Mouse (Mus musculus) forebrain, embryonic 11.5 days (tissue): Measurements from ENCODE around the gene Prox1. TPM values are rescaled to one million over a fixed set of nuclear protein-coding genes. Genes with fewer than 3 reads are reported as not detected.

ENCODE experiments used
- ATAC-seq: fragments of 200-750 bp; cut with Nextera tagmentation; replicated peaks from 2 replicates; pipeline ENCODE4 v1.8.0; 2017; ENCODE audit warnings: moderate TSS enrichment; ENCODE audit not compliant: low FRiP score
- DNase-seq: peaks from one replicate; pipeline ENCODE4 v3.0.0-alpha.2; 2017; ENCODE audit warnings: low spot score
- H3K27ac ChIP-seq: fragments of 300-500 bp; sonication (generic); 2 replicates; pipeline ENCODE4 v1.5.1; 2014; ENCODE audit warnings: low read depth, low read length
- H3K27me3 ChIP-seq: fragments of 300-500 bp; sonication (generic); 2 replicates; pipeline ENCODE4 v1.6.1; 2014; ENCODE audit warnings: mild to moderate bottlenecking, low read length, mixed read lengths; ENCODE audit not compliant: control insufficient read depth, insufficient read depth
- H3K36me3 ChIP-seq: fragments of 300-500 bp; sonication (generic); 2 replicates; pipeline ENCODE4 v1.6.1; 2014; ENCODE audit warnings: mild to moderate bottlenecking, low read length, moderate library complexity, mixed read lengths; ENCODE audit not compliant: control insufficient read depth, insufficient read depth
- H3K4me1 ChIP-seq: fragments of 300-500 bp; sonication (generic); replicated peaks from 2 replicates; pipeline ENCODE4 v1.6.1; 2014; ENCODE audit warnings: low read length, mixed read lengths; ENCODE audit not compliant: control insufficient read depth, insufficient read depth
- H3K4me2 ChIP-seq: fragments of 300-500 bp; sonication (generic); 2 replicates; pipeline ENCODE4 v1.6.1; 2014; ENCODE audit warnings: low read depth, mild to moderate bottlenecking, low read length, moderate library complexity, mixed read lengths; ENCODE audit not compliant: severe bottlenecking
- H3K4me3 ChIP-seq: fragments of 300-500 bp; sonication (generic); 2 replicates; pipeline ENCODE4 v1.5.1; 2014; ENCODE audit warnings: low read depth, low read length
- H3K9ac ChIP-seq: fragments of 300-500 bp; sonication (generic); 2 replicates; pipeline ENCODE4 v1.6.1; 2014; ENCODE audit warnings: low read length
- H3K9me3 ChIP-seq: fragments of 300-500 bp; sonication (generic); 2 replicates; pipeline ENCODE4 v1.6.1; 2016; ENCODE audit warnings: low read length, mixed read lengths; ENCODE audit not compliant: control insufficient read depth
- WGBS: fragments of 180-500 bp; shearing (Covaris S2); extraction: QIAGEN DNeasy Blood & Tissue Kit; methylation state at CpG from one replicate; pipeline ENCODE4 v1.1.7; 2014; 5-methylcytosine and 5-hydroxymethylcytosine counted together
- polyA plus RNA-seq: library from polyadenylated mRNA; unstranded; fragments of >200 nt; fragmentation: Nextera tagmentation; extraction: Ambion mirVana; gene quantifications from 2 replicates; pipeline ENCODE4 v1.2.1, GENCODE M21; 2014

The Prox1 gene
- polyA plus RNA-seq, 1 experiment from 2014 or later = 8.5 TPM

- no peaks in the 10 kb centered on the region; the same call in 1 of the 2 replicates for H3K9me3 ChIP-seq
- no peak overlapping the region for H3K27ac ChIP-seq
- no peak overlapping the region for H3K9ac ChIP-seq
- no peaks in the 10 kb centered on the region for H3K27me3 ChIP-seq
- no peak for ATAC-seq
- no peaks in the 10 kb centered on the region for H3K4me1 ChIP-seq
- 100% methylated on average over 1 of the region's 1 CpGs for WGBS
- no peaks in the 10 kb centered on the region for H3K36me3 ChIP-seq
- H3K4me3 ChIP-seq = no peak overlapping the region
- H3K4me2 ChIP-seq = no peak overlapping the region
- DNase-seq = no peak
Measured at GRCm38 (mm10) chr1:190107587-190107986, 62.9 kb downstream of the Prox1 start.

- H3K27ac ChIP-seq = no peak overlapping the region
Measured at GRCm38 (mm10) chr1:190106674-190107420, 63.7 kb downstream of the Prox1 start.

GRCm38 (mm10) chr1:190106060-190106459 lies 64.5 kb downstream of the Prox1 start:
- Histone ChIP-seq H3K4me3 (no peak overlapping the region), H3K9ac (no peak overlapping the region), H3K36me3 (no peaks in the 10 kb centered on the region), H3K4me2 (no peak overlapping the region), H3K27me3 (no peaks in the 10 kb centered on the region), H3K9me3 (no peaks in the 10 kb centered on the region; the same call in 1 of the 2 replicates), H3K27ac (no peak overlapping the region), H3K4me1 (no peaks in the 10 kb centered on the region)
- no peak for DNase-seq
- 69% methylated on average over 5 of the region's 5 CpGs for WGBS
- no peak for ATAC-seq

More at GRCm38 (mm10) chr1:190106674-190107420, 63.7 kb downstream of the Prox1 start:
- Histone ChIP-seq H3K4me1 (no peaks in the 10 kb centered on the region), H3K36me3 (no peaks in the 10 kb centered on the region), H3K9me3 (no peaks in the 10 kb centered on the region; the same call in 1 of the 2 replicates), H3K9ac (no peak overlapping the region), H3K4me3 (no peak overlapping the region), H3K27me3 (no peaks in the 10 kb centered on the region), H3K4me2 (no peak overlapping the region)
- ATAC-seq (no peak), DNase-seq (no peak)
- 80% methylated on average over 16 of the region's 16 CpGs for WGBS

DNA sequence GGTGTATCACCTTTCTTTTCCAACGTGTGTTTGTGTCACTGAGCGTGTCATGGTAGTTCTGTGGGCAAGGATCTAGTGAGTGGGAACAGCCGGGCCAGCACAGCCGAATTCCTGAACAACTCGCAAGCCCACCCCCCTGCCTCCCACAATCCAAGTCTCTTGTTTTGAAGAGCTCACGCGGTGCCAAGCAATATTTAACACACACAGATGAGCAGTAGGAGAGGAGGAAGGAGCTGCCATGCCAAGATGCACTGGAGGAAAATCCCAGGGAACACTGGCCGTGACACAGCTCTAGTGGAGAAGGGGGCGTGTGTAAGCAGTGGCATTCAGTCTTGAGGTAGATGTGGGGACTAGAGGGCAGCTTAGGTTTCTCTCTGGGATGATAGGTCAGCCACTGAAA lies 77.2 kb downstream of the Prox1 start:
- no peak overlapping the region for H3K9ac ChIP-seq
- H3K4me3 ChIP-seq = no peak overlapping the region
- H3K36me3 ChIP-seq = no peaks in the 10 kb centered on the region
- no peaks in the 10 kb centered on the region for H3K27me3 ChIP-seq
- no peak for DNase-seq
- ATAC-seq = no peak
- H3K4me1 ChIP-seq = no peaks in the 10 kb centered on the region
- no peak overlapping the region for H3K27ac ChIP-seq
- 84% methylated on average over 9 of the region's 9 CpGs for WGBS
- H3K9me3 ChIP-seq = no peaks in the 10 kb centered on the region
- no peak overlapping the region for H3K4me2 ChIP-seq

GRCm38 (mm10) chr1:190092076-190092475 lies 78.4 kb downstream of the Prox1 start:
- DNase-seq = no peak
- ATAC-seq = no peak
- WGBS = 75% methylated on average over 7 of the region's 7 CpGs
- no peak overlapping the region for H3K4me3 ChIP-seq
- H3K9me3 ChIP-seq = no peaks in the 10 kb centered on the region
- no peaks in the 10 kb centered on the region for H3K27me3 ChIP-seq
- no peak overlapping the region for H3K4me2 ChIP-seq
- H3K9ac ChIP-seq = no peak overlapping the region
- no peak overlapping the region for H3K27ac ChIP-seq
- H3K36me3 ChIP-seq = no peaks in the 10 kb centered on the region
- H3K4me1 ChIP-seq = no peaks in the 10 kb centered on the region

DNA sequence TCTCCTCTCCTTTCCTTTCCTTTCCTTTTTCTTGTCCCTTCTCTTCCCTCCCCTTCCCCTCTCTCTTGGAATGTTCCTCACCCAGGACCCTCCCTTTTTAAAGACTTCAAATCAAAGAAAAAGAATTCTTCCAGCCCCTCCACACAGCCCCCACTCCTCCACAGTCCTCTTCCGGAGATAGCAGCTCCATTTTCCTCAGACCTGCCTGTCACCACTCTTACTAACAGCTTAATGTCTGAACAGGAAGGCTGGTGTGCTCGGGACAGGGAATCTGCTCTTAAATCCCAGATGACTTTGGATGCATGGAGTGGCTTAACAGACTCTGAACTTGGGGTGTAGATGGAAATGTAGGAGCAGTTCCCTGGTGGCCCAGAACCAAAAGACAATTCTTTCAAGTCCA lies 81.6 kb downstream of the Prox1 start:
- no peak overlapping the region for H3K27ac ChIP-seq
- no peaks in the 10 kb centered on the region for H3K27me3 ChIP-seq
- ATAC-seq (no peak), DNase-seq (no peak)
- no peak overlapping the region for H3K9ac ChIP-seq
- no peak overlapping the region for H3K4me2 ChIP-seq
- no peak overlapping the region for H3K4me3 ChIP-seq
- H3K9me3 ChIP-seq = no peaks in the 10 kb centered on the region
- no peaks in the 10 kb centered on the region for H3K36me3 ChIP-seq
- H3K4me1 ChIP-seq = no peaks in the 10 kb centered on the region
- 58% methylated on average over 2 of the region's 2 CpGs for WGBS

GRCm38 (mm10) chr1:190085703-190086102 lies 84.8 kb downstream of the Prox1 start:
- no peaks in the 10 kb centered on the region for H3K9me3 ChIP-seq
- WGBS = 94% methylated on average over 7 of the region's 7 CpGs
- H3K4me1 ChIP-seq = no peaks in the 10 kb centered on the region
- no peaks in the 10 kb centered on the region for H3K36me3 ChIP-seq
- no peak for DNase-seq
- H3K27ac ChIP-seq = no peak overlapping the region
- no peak overlapping the region for H3K9ac ChIP-seq
- ATAC-seq = no peak
- no peaks in the 10 kb centered on the region for H3K27me3 ChIP-seq
- no peak overlapping the region for H3K4me2 ChIP-seq
- no peak overlapping the region for H3K4me3 ChIP-seq

DNA sequence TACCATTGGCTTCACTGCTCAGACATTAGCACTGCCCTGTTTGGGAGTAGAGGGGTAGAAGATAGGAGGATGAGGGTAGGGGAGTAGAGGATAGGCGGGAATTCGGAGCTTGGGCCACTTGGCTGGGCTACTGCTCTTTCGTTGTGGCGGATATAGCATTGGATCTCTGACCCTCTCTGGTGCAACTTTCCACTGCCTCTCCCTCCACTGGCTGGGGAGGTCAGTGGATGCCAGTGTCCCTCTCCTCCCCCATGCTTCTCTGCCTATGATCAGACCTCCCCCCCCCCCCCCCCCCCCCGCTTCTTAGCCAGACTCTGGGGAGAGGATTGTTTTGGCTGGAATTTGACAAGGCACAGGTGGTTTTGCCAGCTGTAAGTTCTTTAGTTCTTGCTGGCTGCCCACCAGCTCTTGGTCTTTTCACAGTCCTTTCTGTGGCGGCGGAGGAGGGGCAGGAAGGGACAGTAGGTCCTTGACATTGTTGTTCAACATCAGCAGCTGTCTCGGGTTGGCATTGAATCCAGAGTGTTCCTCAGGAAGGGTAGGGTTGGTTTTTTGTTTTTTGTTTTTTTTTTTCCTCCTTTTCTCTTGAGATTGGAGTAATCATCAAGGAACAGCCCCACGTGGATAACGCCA lies 90.8 kb downstream of the Prox1 start:
- H3K4me2 ChIP-seq = no peak overlapping the region
- WGBS = 84% methylated on average over 9 of the region's 10 CpGs

DNA sequence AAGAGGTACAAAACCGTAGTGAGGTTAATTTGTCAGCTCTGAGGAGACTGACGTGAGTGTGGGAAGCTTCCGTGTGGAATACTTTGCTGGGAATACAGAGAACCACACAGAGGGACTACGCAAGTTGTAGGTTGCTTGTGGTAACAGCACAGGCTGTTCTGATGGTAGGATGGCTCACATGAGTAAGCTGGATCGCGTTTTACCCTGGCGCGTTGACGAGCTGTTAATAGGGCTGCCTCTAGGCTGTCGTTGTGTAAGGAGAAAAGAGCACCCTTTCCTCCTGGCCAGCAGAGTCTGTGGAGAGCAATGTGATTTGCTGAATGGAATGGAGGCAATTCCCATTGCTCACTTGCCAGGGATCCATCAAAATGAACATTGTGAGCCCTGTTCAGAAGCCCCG lies 93.9 kb downstream of the Prox1 start:
- Histone ChIP-seq H3K27ac (no peak overlapping the region), H3K4me3 (no peak overlapping the region), H3K4me1 (no peaks in the 10 kb centered on the region), H3K36me3 (no peaks in the 10 kb centered on the region), H3K4me2 (no peak overlapping the region), H3K9ac (no peak overlapping the region), H3K9me3 (no peaks in the 10 kb centered on the region), H3K27me3 (no peaks in the 10 kb centered on the region)
- WGBS = 87% methylated on average over 11 of the region's 11 CpGs
- ATAC-seq (no peak), DNase-seq (no peak)

More for the DNA sequence above, 90.8 kb downstream of the Prox1 start:
- ATAC-seq (no peak), DNase-seq (no peak)
- Histone ChIP-seq H3K4me3 (no peak overlapping the region), H3K9me3 (no peaks in the 10 kb centered on the region), H3K27ac (no peak overlapping the region), H3K9ac (no peak overlapping the region), H3K36me3 (no peaks in the 10 kb centered on the region), H3K27me3 (no peaks in the 10 kb centered on the region), H3K4me1 (no peaks in the 10 kb centered on the region)
